Mouse (Mus musculus): ENCODE data around the gene Eepd1.

DNA sequence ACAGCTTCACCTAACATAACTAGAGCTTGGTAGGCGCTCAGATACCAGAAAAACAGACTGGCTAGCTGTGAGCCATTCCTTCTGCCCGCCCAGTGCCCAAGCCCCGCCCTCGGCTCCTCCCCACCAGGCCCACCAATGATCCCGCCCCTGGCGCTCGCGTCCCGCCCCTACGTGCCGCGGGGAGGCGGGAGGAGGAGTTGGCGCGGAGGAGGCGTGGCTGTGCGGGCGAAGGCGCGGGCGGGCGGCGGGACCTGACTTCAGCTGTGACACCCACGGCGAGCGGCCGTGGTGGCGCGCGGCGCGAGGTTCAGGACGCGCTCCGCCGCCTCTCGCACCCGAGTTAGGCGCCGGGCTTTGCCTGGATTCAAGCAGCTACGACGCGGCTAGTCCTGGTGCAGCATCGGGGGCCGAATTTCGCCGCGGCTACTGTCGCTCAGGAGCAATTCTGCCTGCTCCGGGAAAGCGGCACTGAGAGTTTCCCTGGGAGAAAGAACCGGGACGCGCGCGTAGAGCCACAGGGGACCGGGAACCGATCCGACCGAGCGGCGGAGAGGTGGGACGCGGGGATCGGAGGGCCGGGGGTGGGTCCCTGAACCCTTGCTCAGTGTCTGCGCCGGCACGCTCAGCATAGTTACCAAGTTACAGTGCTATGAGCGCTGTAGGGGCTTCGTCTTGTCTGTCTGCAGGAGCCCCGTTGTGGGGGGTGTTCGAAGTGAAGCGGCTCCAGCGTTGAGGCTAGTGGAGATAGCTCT is at the start of gene Eepd1:
- TF ChIP-seq POLR2A (IDR thresholded peaks at IDR 0.05; ENCODE audit: low read depth, low read length) (peak; percentile 22; the same call in 1 of the 2 replicates), CTCF (IDR thresholded peaks at IDR 0.05; ENCODE audit: extremely low read depth, insufficient read depth, insufficient read length, insufficient replicate concordance) (no peak)

Data from spleen, adult 2 months (tissue).